Mouse (Mus musculus): Measurements from ENCODE around the gene Tmem260.

DNA sequence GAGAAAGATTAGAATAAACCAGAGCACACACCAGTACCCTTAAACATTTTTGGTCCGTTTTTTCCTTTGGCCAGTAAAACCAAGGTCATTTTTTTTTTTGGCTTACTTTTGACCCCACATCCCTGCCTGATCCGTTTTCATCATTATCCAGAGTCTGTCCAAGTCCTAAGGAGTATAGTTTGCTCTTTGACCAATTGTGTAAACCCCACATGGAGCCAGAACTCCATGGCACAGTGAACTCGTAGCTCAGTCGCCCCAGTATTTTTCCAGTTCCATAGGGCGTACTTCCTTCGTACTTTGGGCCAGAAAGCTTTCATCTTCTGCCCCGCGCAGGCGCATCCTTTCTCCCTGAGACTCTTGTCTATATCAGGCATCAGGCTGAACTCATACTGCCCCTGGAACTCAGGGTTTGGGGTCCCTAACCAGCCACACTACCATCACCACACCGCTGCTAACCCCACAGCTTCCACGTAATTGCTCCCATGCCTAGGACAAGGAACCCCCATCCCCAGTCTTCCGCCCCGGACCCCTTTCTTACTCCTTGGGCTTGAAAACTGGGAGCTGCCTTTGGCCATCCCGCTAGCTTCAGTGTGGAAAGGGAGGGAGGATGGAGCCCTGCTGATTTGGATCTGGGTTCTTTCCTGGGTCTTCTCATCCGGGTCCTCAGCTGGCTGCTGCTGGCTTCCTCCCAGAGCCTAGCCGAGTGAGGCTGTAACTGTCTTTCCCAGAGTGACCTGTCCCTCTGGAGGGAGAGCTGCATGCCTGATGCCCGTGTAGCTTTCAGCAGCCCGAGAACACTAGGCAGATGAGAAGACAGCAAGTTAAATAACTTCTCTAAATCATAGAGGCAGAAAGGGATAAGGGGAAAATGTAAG lies 58.0 kb downstream of the Tmem260 start:
- TF ChIP-seq POLR2A (IDR thresholded peaks at IDR 0.05; ENCODE audit: borderline replicate concordance, control insufficient read depth, low read depth, low read length): no peak
- TF ChIP-seq CTCF (IDR thresholded peaks at IDR 0.05; ENCODE audit: control insufficient read depth, insufficient read depth, low read length): no peak

Measured in bone marrow, adult 2 months (tissue).